Mouse (Mus musculus) urinary bladder, postnatal 36 days (tissue): ENCODE results near the gene Olfr860.
"Not testable (repeated sequence)": the region's sequence is repeated elsewhere in the genome, so short reads cannot be mapped to it uniquely, and the experiment has no call there.

Experiments used
- DNase-seq, 2 experiments: peaks; one replicate each; pipeline ENCODE4 v3.0.0; 2022; ENCODE audit warnings: low spot score in 2 of 2, mixed read lengths in 1 of 2

The Olfr860 gene

DNA sequence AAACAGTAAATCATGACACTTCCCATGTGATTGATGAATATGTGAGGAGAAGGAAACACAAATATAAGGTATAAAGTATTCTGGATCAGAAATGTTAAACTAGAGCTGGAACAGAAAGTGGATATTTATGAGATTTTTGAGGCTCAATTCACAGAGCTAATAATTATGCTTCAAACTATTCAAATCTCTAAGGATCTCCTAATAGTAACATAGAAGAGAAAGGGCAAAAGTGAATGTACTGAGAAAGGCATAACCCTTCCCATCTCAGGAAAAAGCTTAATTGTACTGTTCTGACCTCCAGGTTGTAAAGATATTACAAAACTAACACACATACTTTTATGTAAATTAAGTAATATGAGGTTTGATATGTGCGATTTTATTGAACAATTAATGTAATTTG is at the start of gene Olfr860:
Gene Olfr860, minus strand, starts transcription at position 101 of the 400 bp plus-strand sequence.
- DNase-seq, result no peak

DNA sequence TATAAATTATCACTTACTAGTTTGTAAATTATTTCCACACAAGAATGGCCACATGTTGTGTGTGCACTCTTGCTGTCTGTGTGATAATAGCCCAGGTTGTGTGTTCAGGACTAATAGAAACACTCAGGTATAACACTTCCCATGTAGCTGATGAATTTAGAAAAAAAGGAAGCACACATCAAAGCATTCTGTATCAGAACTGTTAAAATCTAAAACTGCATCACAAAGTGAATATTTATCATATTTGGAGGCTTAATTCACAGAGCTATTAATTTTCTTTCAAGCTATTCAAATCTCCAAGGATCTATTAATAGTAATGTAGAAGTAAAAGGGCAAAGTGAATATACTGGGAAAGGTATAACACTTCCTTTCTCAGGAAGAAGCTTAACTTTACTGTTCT is 38.4 kb upstream of the Olfr860 start, which contains the start of gene Olfr862:
Gene Olfr862, minus strand, starts transcription at position 101 of the 400 bp plus-strand sequence.
- no peak for DNase-seq

GRCm38 (mm10) chr9:19804606-19805005 is 44.9 kb downstream of the Olfr860 start, which contains the start of gene Olfr859:
Gene Olfr859, plus strand, starts transcription at chr9:19804906.
- not testable (repeated sequence) for DNase-seq

- no peak for DNase-seq
Measured at GRCm38 (mm10) chr9:19803000-19803399, 46.5 kb downstream of the Olfr860 start.
